Mouse (Mus musculus): ENCODE measurements around the gene Elp5. TPM values are rescaled to one million over a fixed set of nuclear protein-coding genes. Genes with fewer than 3 reads are reported as not detected.
A peak's percentile ranks its signal among the peaks of the same experiment; 100 is the strongest.
"Not testable (repeated sequence)": the region's sequence is repeated elsewhere in the genome, so short reads cannot be mapped to it uniquely, and the experiment has no call there.

The Elp5 gene
- total and polyA plus RNA-seq, 3 experiments: 95.9 to 177 (median 119) TPM

DNA sequence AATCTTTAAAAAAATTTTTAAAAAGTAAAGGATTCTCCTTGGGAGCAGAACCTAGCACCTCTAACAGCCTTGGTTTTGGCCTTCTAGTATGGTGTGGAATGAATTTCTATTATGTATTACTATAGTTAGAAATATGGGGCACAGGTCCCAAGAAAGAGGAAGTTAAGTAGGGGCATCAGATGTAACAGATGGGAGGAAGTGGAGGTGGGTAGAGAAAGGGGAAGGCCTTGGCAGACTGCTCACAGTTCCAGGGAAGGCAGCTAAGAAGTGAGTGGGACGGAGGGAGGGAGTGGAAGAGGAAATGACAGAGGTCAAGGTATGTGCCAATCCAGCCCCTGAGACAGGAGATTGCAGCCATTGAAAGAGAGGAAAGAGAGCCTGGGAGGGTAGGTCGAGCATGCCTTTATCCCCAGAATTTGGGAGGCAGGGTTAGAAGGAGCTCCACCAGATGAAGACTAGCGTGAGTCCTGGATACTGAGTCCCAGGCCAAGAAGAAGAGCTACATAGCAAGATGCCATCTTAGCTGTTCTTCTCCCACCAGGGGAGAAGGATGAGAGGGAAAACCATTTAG, 51.3 kb downstream of the Elp5 start:
- Histone ChIP-seq H3K4me1 (ENCODE audit: control insufficient read depth in 1 of 2, insufficient read depth in 2 of 2) (peaks cover 6 to 49% of the 10 kb centered on the region in 2 experiments), H3K27ac (ENCODE audit: insufficient read depth, low read depth) (no peak overlapping the region), H3K9ac (ENCODE audit: insufficient read depth, low read depth) (no peak overlapping the region), H3K27me3 (replicated peaks) (peaks cover 19% of the 10 kb centered on the region), H3K4me3 (replicated peaks in 1 of 3; ENCODE audit: low read depth in 2 of 3, low read length in 2 of 3, poor library complexity in 1 of 3) (peak overlapping the region in 1 of 3 experiments; percentile 27), H3K4me2 (ENCODE audit: insufficient read depth, low read depth, poor library complexity, severe bottlenecking) (no peak overlapping the region), H3K36me3 (replicated peaks in 1 of 2; ENCODE audit: control insufficient read depth in 1 of 2, insufficient read depth in 1 of 2, low read length in 1 of 2) (no peaks in the 10 kb centered on the region), H3K9me3 (replicated peaks; ENCODE audit: low read length) (no peaks in the 10 kb centered on the region), H3K79me2 (replicated peaks; ENCODE audit: control insufficient read depth, extremely low read depth, insufficient read depth, poor library complexity, severe bottlenecking) (no peaks in the 10 kb centered on the region)
- TF ChIP-seq SMC3 (IDR thresholded peaks at IDR 0.05; ENCODE audit: low read depth, low read length): no peak
- TF ChIP-seq KAT2A (IDR thresholded peaks at IDR 0.05; ENCODE audit: insufficient replicate concordance, low read length): no peak
- TF ChIP-seq ZMIZ1 (IDR thresholded peaks at IDR 0.05; ENCODE audit: low read depth, low read length): no peak
- TF ChIP-seq BHLHE40 (IDR thresholded peaks at IDR 0.05; ENCODE audit: low read depth, low read length): no peak
- no peak for TF ChIP-seq NRF1 (IDR thresholded peaks at IDR 0.05; ENCODE audit: low read depth, low read length)
- TF ChIP-seq JUN (IDR thresholded peaks at IDR 0.05; ENCODE audit: insufficient read depth, low read depth, low read length): no peak
- TF ChIP-seq IRF4 (IDR thresholded peaks at IDR 0.05; ENCODE audit: low read depth, low read length): no peak
- TF ChIP-seq UBTF (IDR thresholded peaks at IDR 0.05; ENCODE audit: low read depth, low read length): no peak
- no peak for TF ChIP-seq RAD21 (IDR thresholded peaks at IDR 0.05; ENCODE audit: low read depth, low read length)
- no peak for TF ChIP-seq MEF2A (IDR thresholded peaks at IDR 0.05; ENCODE audit: borderline replicate concordance, low read depth, low read length)
- no peak for TF ChIP-seq ZKSCAN1 (IDR thresholded peaks at IDR 0.05; ENCODE audit: borderline replicate concordance, low read depth, low read length)
- TF ChIP-seq POLR2AphosphoS2 (IDR thresholded peaks at IDR 0.05; ENCODE audit: low read depth, low read length): no peak
- TF ChIP-seq CHD1 (IDR thresholded peaks at IDR 0.05; ENCODE audit: low read depth, low read length): no peak
- DNase-seq (ENCODE audit: extremely low read depth): peak; percentile 69
- in situ Hi-C loops (cut with MboI; ENCODE audit: low pct_ligation_motif_present, low pct_unique_long_range_greater_than_20kb, low sequenced_read_pairs): no loop called here
- dilution Hi-C loops (cut with MboI; ENCODE audit: extremely low pct_ligation_motif_present, extremely low pct_unique_long_range_greater_than_20kb, low sequenced_read_pairs): no loop called here

DNA sequence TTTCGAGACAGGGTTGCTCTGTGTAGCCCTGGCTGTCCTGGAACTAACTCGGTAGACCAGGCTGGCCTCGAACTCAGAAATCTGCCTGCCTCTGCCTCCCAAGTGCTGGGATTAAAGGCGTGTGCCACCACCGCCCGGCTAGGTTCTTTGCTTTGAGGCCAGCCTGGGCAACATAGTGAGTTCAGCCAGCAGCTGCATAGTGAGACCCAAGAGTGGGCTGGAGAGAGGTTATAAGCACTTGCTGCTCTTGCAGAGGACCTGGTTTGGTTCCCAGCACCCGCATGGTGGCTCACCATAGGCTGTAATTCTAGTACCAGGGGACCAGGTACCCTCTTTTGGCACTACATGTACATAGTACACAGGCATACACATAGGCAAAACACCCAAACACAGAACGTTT, 52.1 kb downstream of the Elp5 start:
- Histone ChIP-seq H3K4me1 (ENCODE audit: control insufficient read depth in 1 of 2, insufficient read depth in 2 of 2) (peaks cover 6 to 43% of the 10 kb centered on the region in 2 experiments), H3K27me3 (replicated peaks) (peaks cover 10% of the 10 kb centered on the region)
- H3K36me3 ChIP-seq (replicated peaks in 1 of 2; ENCODE audit: control insufficient read depth in 1 of 2, insufficient read depth in 1 of 2, low read length in 1 of 2); DNase-seq (ENCODE audit: extremely low read depth); H3K4me3 ChIP-seq (replicated peaks in 1 of 3; ENCODE audit: low read depth in 2 of 3, low read length in 2 of 3, poor library complexity in 1 of 3); in situ Hi-C loops (cut with MboI; ENCODE audit: low pct_ligation_motif_present, low pct_unique_long_range_greater_than_20kb, low sequenced_read_pairs); dilution Hi-C loops (cut with MboI; ENCODE audit: extremely low pct_ligation_motif_present, extremely low pct_unique_long_range_greater_than_20kb, low sequenced_read_pairs); H3K27ac ChIP-seq (ENCODE audit: insufficient read depth, low read depth); H3K79me2 ChIP-seq (replicated peaks; ENCODE audit: control insufficient read depth, extremely low read depth, insufficient read depth, poor library complexity, severe bottlenecking); H3K9me3 ChIP-seq (replicated peaks; ENCODE audit: low read length); H3K9ac ChIP-seq (ENCODE audit: insufficient read depth, low read depth); H3K4me2 ChIP-seq (ENCODE audit: insufficient read depth, low read depth, poor library complexity, severe bottlenecking): not testable (repeated sequence)

DNA sequence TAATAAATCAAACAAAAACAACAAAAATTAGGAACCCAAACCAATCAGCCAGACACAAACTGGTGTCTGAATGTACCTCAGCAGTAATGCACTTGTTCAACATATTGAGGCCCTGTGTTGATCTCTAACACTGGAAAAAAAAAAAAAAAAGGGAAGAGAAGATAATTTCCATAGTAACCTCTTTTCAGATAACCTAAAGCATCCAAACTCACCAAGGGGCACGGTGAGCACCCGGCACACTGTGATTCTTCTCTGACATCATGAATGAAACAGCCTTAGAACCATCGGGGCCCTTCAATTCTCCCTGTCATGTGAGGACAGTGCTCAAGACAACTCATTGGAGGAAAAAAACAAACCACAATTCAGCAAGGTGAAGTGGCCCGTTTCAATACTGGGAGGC, 52.6 kb downstream of the Elp5 start:
- no peak for DNase-seq (ENCODE audit: extremely low read depth)
- H3K4me2 ChIP-seq (ENCODE audit: insufficient read depth, low read depth, poor library complexity, severe bottlenecking): no peak overlapping the region
- dilution Hi-C loops (cut with MboI; ENCODE audit: extremely low pct_ligation_motif_present, extremely low pct_unique_long_range_greater_than_20kb, low sequenced_read_pairs): no loop called here
- peaks cover 6 to 38% of the 10 kb centered on the region in 2 experiments; a peak in 3 of 4 replicates for H3K4me1 ChIP-seq (ENCODE audit: control insufficient read depth in 1 of 2, insufficient read depth in 2 of 2)
- no peak overlapping the region for H3K27ac ChIP-seq (ENCODE audit: insufficient read depth, low read depth)
- peaks cover 5% of the 10 kb centered on the region for H3K27me3 ChIP-seq (replicated peaks)
- TF ChIP-seq NRF1 (IDR thresholded peaks at IDR 0.05; ENCODE audit: low read depth, low read length): 0 out of 2 replicates have a peak, but pooled peaks have one; percentile 9
- TF ChIP-seq ZNF384 (IDR thresholded peaks at IDR 0.05; ENCODE audit: low read depth, low read length): peak; percentile 71
- peak; percentile 42; the same call in 1 of the 2 replicates for TF ChIP-seq BHLHE40 (IDR thresholded peaks at IDR 0.05; ENCODE audit: low read depth, low read length)
- TF ChIP-seq CHD2 (IDR thresholded peaks at IDR 0.05; ENCODE audit: low read length): no peak
- TF ChIP-seq EP300 (IDR thresholded peaks at IDR 0.05; ENCODE audit: low read length): peak; percentile 24; the same call in 1 of the 2 replicates
- H3K9ac ChIP-seq (ENCODE audit: insufficient read depth, low read depth): no peak overlapping the region
- H3K36me3 ChIP-seq (replicated peaks in 1 of 2; ENCODE audit: control insufficient read depth in 1 of 2, insufficient read depth in 1 of 2, low read length in 1 of 2): no peaks in the 10 kb centered on the region
- H3K79me2 ChIP-seq (replicated peaks; ENCODE audit: control insufficient read depth, extremely low read depth, insufficient read depth, poor library complexity, severe bottlenecking): no peaks in the 10 kb centered on the region
- no peaks in the 10 kb centered on the region for H3K9me3 ChIP-seq (replicated peaks; ENCODE audit: low read length)
- no peak overlapping the region for H3K4me3 ChIP-seq (replicated peaks in 1 of 3; ENCODE audit: low read depth in 2 of 3, low read length in 2 of 3, poor library complexity in 1 of 3)
- in situ Hi-C loops (cut with MboI; ENCODE audit: low pct_ligation_motif_present, low pct_unique_long_range_greater_than_20kb, low sequenced_read_pairs): no loop called here
